Mouse (Mus musculus) MEL-GATA-1-ER (cell line): ENCODE results near the gene Ccl1.

Source experiments
- DNase-seq: peaks from one replicate; pipeline ENCODE4 v3.0.0-alpha.2; 2012; ENCODE audit warnings: low read depth; ENCODE audit errors: extremely low read depth

Gene Ccl1

DNA sequence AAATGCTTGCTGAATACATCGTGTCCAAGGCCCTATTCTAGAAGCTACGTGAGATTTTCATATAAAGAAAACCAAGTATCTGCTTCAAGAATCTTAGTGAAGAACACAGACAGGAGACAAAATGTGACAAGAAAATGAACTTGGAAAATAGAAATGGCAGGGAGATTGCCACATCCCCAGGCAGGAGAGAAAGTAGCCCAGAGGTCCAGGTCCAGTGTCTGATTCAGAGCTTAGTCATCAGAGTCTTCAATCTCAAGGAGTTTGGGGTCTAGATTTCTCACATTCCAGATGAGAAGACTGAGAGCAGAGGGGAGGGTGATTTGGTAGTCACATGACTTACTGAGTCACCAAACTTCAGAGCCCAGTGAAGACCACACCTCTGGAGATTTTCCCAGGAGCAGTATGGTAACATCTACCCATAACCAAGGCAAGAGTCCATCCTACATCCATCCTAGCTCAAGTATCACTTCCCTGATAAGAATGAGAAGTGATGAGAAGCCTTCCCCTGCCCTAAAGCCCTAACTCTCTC lies 98.5 kb downstream of the Ccl1 start:
- no peak for DNase-seq

DNA sequence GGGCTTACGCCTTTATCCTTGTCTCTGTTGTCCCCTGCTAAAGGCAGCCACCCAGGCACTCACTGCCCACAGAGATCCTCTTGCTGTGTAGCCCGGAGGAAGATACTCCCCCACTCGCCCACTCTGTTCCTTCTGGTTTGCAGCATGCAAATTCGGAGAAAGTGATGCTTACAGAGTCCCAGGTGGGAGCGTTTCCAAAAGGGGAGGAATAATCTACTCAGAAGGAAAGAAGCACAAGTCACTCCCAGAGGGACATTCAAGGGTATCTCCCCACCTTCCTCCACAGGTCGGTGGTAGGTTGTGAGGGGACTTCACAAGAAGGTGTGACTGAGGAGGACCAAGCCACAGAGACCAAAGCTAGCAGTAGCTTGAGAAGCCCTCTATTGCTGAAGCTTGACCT lies 100.3 kb downstream of the Ccl1 start:
- no peak for DNase-seq

DNA sequence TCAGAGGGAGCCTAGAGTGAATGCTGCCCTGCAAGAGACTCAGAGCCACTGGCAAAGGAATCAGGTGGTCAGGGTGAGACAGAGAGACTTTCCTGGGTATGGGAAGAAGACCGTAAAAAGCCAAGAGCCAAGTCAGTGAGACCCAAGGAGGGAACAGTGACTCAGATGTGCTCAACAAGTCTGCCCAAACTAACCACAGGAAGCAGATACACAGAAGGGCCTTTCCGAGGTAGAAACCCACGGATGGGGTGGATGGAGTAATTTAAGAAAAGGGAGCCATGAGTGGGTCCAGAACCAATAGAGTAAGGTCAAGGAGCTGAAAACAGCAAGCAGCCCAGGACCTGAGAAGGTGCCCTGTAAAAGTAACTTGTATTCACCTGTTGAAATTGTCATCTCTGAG lies 101.8 kb downstream of the Ccl1 start:
- no peak for DNase-seq

DNA sequence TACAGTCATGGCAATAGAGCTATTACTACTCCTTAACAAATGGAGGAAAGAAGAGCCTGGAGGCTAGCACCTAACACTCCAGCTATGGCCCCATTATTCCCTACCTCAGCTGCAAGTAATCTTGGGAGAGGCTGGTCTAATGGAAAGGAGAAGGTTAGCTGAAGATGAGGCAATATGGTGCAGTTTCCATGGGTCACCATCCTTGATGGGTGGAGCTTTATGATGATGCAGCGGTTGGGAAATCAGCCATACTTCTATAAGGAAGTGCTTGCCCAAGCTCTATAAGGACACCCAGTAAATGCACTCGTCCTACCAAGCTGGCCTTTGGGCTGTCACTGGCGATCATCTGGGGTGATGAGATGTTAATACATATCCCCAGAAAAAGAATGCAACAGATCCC lies 107.7 kb downstream of the Ccl1 start:
- DNase-seq = no peak

DNA sequence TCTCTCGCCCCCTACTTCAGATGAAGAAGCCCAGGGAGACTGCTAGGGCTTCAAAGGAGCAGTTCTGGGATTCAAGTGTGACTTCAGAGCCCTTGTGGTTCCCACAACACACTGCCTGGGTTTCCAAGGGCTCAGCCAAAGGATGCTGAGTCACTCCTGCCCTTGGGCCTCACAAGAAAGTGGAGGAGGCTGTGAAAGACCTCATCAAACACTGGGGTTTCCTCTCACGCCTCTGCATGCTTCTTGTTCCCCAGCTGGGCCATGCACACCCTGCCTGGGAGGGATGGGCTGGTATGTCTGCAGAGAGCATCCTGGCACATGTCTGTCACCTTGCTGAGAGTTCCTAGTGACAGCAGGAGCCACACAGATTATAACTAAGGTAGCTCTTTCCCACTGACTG lies 110.5 kb downstream of the Ccl1 start:
- no peak for DNase-seq

DNA sequence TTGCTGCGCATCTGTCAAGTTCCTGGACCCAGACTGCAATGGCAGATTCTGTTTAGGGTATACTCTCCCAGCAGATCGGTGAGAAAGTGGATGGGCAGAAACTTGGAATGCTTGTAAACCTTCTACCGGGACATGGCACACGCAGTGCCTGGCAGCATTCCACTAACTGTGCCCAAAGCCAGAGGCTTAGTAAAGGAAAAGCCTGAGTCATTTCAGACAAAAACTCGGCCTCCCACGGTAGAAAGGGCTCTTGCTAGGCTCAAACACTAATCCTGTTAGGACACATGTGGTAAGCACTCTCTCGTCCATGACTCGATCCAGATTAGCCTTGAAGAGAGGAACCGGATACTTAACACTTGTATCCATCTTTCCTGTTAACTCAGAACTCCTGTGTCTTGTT lies 111.7 kb downstream of the Ccl1 start:
- DNase-seq = no peak

DNA sequence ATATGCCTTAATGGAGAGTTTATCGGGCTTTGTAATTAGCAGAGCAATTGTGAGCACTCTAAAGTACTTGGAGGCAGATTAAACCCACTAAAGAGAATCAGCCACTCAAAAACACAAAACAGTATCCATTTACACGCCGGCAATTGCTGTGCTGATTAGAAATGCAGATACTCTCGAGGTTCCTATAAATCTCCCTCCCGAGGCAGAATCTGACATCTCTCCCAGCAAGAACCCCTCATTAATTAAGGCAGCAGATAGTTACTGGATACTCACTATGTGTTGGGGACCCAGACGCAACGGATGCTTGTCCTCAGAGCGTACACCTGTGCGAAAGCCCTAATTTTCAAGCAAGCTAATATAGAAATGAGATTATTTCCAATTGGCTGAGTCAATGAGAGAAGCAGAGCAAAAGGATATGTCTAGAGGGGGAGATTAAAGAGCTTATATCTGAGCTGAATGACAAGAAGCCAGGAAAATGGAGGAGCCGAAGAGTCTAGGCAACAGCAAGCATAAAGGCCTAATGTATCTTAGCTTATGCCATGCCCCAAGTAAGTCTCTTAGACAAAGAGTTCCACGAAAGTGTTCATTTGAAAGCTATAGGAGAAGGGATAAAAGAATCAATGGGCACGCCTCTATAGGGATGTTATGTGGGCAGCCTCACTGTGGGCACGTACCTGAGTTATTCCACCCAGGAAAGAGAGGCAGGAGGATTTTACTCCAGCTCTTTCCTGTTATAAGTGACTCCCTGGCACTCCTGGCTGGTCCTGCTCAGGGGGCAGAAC lies 115.5 kb downstream of the Ccl1 start:
- DNase-seq = no peak

DNA sequence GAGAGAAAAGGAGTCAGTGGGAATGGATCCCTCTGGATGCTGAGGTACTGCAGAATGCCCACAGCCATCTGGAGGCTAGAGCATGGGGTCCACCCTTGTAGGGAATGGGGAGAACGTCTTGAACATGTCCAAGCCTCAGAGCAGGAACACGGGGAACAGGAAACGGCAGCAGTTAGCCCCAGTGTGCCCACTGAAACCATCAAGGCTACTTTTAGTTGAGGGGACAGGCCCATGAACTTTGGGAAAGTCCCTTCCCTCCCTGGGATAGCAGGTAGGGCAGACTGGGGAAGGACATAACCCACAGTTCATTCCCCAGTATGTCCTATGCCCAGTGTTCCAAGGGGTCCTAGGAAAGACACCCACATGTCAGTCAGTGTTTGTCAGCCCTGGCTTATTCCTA lies 119.8 kb downstream of the Ccl1 start:
- DNase-seq = no peak

DNA sequence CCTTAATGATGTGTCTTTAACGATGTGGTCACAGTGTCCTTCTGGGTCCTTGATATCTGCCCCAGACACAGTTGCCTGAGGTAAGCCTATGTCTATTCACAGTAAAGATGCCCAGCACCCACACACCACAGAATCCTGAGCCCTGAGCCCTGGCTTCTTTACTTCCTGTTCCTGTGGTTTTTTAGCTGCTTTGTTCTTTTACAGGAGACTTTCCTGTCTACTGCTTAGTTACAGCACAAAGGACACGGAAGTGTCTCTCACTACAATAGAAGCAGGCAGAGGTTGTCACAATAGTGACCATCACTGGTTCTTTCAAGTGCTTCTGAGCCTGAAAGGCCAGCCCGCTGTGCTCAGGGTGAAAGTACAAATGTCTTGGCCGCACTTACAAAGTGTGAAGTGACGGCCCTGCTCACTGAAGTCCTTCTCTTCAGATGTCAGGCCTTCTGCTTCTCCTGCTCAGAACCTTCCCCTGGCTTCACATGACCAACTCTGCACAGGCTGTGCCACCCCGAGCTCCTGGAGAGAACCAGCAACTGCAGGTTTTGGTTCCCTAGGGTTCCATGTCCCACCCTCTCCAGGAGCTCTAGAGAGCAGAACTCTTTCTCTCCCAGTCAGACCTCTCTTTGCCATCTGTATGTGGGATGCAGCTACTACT lies 122.1 kb downstream of the Ccl1 start:
- DNase-seq = no peak

DNA sequence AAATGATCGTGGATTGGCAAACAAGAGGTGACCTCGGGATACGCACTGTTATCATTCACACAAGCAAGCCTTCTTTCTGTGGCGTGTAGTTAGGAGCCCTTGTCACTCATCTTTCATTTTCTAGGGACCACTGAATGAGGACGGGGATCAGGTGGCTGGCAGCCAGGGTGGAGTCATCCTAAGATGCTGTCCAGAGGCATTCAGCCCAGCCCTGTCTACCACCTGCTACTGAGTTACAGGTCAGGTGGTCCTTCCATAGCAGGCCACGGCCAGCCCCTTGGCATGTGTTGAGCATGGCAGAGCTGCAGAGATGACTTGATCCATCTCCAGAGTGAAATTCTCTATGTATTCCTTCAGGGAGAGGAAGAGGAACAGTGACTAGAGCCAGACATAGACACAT lies 123.1 kb downstream of the Ccl1 start:
- no peak for DNase-seq

DNA sequence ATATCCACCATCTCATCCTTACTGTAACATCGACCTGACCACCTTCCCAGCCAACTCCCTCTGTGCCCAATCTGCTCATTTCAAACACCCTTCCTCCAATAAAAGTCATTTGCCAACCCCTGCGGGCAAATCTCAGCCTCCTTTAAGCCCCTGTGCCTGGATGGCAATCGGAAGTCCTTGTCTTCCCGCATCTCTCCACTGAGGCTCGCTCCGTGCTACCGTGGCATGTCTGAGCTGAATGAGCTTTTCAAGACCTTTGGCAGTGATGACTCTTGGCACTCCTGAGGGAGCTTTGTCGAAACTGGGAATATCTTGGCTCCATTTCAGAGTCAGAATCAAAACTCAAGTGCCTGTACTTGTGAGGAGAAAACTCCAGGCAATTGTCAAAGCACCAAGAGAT lies 124.2 kb downstream of the Ccl1 start:
- no peak for DNase-seq

DNA sequence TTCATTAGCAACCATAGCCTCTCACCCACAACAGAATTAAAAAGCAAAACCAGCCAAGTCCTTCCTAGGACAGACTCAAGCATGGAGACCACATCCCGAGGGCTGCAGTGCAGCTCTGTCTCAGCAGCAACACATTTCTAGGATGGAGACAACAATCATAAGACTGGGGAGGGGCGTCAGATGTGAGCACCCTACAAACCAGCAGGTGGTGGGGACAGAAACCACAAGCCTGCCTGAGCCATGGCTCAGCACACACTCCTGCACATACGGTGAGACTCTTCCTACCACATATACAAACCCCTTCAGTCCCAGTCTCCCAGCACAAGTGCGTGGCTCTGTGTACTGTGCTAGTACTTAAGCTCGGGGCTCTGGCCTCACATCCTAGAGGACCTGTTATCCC lies 127.3 kb downstream of the Ccl1 start:
- no peak for DNase-seq

DNA sequence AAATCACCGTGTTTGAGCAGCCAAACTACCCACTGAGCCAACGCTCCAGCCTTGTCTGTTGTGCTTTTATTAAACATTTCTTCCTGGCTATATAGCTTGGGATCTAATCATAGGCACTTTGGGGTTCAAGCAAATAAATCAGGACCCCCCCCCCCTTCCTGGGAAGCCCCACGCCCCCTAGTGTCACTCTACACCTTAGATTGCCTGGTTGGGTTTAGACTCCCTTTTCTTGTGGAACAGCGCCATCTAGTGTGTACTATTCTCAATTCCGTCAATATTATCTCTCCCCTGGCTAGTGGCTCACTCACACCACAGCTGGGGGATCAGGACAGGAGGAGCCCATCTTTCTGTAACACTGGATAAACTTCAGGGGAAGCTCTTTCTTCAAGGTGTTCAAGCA lies 127.8 kb downstream of the Ccl1 start:
- no peak for DNase-seq

DNA sequence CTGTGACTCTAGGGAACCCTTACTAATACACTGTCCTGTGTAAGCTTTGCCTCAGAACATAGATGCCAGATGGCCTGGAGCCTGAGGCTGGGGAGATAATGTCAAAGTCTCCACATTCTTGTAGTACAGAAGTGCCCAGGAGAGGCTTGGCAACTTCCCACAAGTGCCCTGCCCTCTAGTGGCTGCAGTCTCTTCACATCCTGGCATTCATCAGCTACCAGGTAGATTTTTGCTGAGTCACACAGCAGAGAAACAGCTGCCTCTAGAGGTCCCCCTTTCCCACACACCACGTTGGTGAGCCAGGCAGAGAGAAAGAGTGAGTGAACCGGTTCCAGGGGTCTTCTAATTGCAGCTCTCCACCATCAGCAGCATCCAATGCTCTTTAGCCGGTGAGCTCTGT lies 130.7 kb downstream of the Ccl1 start:
- DNase-seq = no peak

DNA sequence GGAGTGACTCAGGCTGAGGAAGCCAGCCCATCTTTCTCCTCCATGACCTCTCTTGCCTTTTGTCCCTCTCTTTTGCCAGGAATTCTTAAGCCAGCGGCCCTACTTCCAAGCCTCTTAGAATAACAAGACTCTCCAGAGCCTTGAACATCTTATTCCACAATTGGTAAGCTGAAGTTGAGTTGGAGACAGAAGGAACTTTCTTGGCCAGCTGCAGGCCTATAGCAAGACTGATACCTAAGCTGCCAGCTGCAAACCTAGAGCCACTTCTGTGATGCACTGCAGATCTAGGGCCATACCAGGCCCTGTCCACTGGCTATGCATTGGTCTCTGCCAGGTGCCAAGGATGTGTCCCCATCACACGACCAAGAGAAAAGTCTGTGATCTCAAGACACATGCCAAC lies 132.0 kb downstream of the Ccl1 start:
- DNase-seq = no peak

DNA sequence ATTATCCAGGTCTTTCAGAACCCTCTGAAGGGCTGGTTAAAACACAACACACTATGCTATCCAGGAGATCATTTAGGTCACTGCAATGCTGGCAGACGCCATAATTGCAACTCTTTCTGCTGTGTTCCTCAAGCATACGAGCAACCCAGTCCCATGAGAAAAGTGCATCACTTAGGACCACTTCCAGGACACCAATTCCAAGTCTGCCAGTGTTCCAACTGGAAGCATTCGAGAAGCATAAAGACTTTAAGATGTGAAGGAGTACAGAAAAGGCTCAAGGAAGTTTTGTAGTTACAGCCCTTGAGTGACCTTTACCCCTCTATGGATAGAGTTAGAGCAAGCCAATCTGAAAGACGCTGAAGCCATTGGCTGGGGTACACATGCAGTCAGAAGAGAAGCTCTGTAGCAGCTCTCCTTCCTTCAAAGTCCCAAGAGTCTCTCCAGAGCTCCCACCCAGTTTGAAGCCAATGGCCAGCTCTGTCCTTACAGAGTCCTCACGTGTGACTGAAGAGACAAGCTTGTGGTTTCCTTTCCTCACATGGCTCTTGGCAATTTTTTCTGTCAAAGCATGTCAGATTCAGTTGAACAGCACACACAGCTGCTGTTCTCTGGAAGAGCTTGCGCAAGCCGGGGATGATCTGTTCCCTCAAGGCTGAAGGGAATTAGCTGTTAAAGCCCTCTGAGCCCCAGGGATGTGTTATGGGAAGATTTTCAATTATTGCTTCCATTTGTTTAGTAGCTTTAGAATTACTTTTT lies 134.0 kb downstream of the Ccl1 start:
- no peak for DNase-seq

DNA sequence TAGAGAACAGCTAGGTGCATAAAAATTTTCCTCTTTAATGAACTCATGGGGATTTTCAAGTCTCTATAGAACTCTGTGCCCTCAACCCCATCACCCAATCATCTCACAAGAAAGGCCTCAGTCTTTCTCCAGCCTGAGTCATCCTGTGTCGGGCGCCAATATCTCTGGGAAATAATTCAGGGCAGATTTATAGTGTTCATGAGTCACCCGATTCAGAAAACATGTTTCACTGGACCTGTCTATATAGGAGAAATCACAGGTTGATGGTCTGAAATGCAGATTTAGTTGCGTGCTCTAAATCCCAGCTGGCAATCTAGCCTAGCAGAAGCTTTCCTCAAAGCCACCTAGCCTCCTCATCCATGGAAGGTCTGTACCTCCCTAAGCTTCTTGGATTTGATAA lies 136.0 kb downstream of the Ccl1 start:
- no peak for DNase-seq

DNA sequence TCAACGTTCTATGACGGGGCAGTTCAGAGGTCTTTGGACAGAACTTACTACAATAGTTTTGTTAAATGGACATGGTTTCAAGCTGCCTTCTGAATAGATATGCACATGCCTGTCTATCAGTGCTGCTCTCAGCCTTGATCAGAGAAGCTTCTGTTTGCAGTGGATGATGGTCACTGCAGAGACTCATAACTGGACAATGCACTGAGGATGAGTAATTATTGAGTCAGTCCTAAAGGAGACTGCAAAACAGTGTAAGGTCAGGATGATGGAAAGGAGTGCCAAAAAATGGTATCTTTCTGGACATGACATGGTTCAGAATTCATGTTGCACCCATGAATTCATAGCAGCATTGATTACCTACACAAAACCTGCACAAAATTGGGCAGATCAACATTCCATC lies 137.2 kb downstream of the Ccl1 start:
- no peak for DNase-seq

DNA sequence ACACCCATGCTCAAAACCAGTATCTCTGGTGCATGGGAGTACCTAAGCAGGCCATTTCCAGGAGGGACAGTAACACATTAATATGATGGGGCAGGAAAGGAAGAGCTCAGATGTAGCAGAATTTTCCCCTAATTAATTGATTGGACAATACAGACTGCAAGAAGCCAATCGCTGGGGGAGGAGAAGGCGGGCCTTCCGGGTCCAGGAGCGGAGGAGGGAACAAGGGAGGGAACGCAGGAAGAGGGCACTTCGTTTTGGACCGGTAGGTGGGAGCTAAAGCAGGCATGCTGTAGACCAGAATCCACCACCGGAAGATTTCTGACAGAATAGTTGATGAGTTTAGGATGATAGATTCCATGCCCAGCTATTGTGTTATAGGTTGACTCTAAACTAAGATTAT lies 142.2 kb downstream of the Ccl1 start:
- DNase-seq = no peak

DNA sequence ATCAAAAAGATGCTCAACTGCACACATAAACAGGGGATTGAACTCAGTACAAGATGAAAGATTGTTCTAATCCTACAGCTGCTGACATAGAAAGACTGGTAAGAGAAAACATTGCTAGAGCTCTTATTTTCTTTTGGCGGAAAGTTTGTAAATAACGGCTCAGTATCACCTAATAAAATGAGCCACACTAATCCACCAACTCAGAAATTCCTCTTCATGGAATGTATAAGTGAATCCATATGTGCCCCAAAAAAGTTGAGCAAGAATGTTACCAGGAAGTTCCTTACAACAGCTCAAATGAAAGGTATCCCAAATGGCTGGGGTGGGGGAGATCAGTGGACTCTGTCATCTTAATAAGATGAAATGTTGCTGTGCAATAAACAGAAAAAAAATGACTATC lies 146.4 kb downstream of the Ccl1 start:
- DNase-seq = no peak

DNA sequence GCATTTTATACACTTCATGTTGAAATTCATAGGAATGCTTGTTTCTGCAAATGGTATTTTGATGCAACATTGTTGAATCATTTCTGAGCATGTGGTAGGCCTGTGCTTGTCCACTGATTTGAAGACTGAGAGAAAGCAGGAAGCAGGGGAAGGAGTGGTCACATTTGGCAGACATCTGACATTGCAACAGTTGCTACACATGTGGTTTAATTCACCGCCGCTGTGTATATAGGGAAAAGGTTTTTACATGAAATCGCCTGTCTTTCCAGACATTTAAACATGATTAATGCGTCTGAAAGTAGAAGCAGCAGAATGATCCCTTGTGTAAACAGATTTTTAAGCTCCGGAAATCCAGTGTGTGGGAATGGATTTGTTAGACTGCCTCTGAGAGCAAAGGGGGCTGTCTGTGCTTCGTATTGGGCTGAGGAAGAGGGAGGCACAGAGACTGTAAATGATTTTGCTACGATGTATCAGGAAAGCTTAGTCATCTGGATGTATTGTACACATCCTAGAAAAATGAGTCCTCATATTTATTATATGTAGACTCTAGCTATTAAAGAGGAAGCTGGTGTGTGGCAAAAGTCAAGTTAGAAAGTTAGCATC lies 165.9 kb downstream of the Ccl1 start:
- DNase-seq = no peak

DNA sequence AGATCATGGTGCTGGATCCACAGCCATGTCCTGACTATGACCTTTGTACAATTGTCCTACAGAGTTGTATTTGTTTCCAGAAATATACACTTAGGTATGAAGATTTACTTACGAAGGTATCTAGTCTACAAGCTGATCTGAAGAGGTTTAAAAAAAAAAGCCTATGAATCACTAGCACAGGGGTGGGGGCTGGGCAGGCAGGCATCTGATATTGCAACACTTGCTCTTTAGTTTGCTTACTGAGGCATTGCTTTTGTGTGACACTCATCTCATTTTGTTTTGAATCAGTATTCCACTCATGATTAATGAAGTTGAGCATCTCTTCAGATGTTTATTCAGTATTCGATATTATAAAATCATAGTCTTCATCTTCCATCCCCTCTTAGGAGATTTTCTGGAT lies 169.3 kb downstream of the Ccl1 start:
- no peak for DNase-seq
